ENCODE assay signal across 7 mouse cellular contexts in genomic region chr3:60409283-60409633, GRCm38 (mm10).
DNase-seq lines count a peak whose midpoint lies in the region; ATAC-seq and TF ChIP-seq lines count a peak whose summit lies in the region.

No protein-coding gene starts in this region.

- H3K4me3 ChIP-seq in limb, embryonic 12.5 days (replicated peaks): no peak overlapping the region
- H3K4me3 ChIP-seq in limb, embryonic 10.5 days: no peak overlapping the region
- no peak overlapping the region; the same call in 1 of the 2 replicates for H3K4me3 ChIP-seq in limb, embryonic 14.5 days (replicated peaks; ENCODE audit: low read length)
- H3K4me3 ChIP-seq in stomach, embryonic 16.5 days (replicated peaks; ENCODE audit: low read length): peak overlapping the region; percentile 43; the same call in 1 of the 2 replicates

- no peaks in the 10 kb centered on the region for H3K27me3 ChIP-seq in limb, embryonic 12.5 days
- H3K27me3 ChIP-seq in limb, embryonic 10.5 days (ENCODE audit: low read depth, poor library complexity, severe bottlenecking): no peaks in the 10 kb centered on the region
- H3K27me3 ChIP-seq in limb, embryonic 14.5 days (ENCODE audit: control insufficient read depth, insufficient read depth, low read length): no peaks in the 10 kb centered on the region
- no peaks in the 10 kb centered on the region for H3K27me3 ChIP-seq in stomach, embryonic 16.5 days (ENCODE audit: control insufficient read depth, insufficient read depth, low read length)

- 0 out of 2 replicates have a peak overlapping the region, but pooled peaks have one; percentile 53 for H3K27ac ChIP-seq in limb, embryonic 12.5 days
- H3K27ac ChIP-seq in limb, embryonic 10.5 days: no peak overlapping the region
- H3K27ac ChIP-seq in limb, embryonic 14.5 days (replicated peaks; ENCODE audit: low read depth, low read length): peak overlapping the region; percentile 79; the same call in 1 of the 2 replicates
- H3K27ac ChIP-seq in stomach, embryonic 16.5 days (ENCODE audit: low read length): peak overlapping the region; percentile 68

- no peak for DNase-seq in limb, embryonic 10.5 days (ENCODE audit: low spot score)
- DNase-seq in limb, embryonic 14.5 days (ENCODE audit: low spot score): peak; percentile 14
- DNase-seq in neural tube, embryonic 10.5 days (ENCODE audit: extremely low spot score, low spot score): no peak

- no peak for ATAC-seq in limb, embryonic 12.5 days (ENCODE audit: insufficient number of reproducible peaks, insufficient read depth, low FRiP score, low TSS enrichment, low read depth)
- peak; percentile 63 for ATAC-seq in erythroblast, adult 5-6 weeks (replicated peaks; ENCODE audit: low FRiP score, poor library complexity, severe bottlenecking)
- no peak for ATAC-seq in limb, embryonic 14.5 days (ENCODE audit: low FRiP score, low read depth)
- no peak for ATAC-seq in stomach, embryonic 16.5 days (ENCODE audit: insufficient read depth, low FRiP score)
- ATAC-seq in megakaryocyte progenitor cell, adult 5-6 weeks (replicated peaks; ENCODE audit: poor library complexity): no peak

- H3K4me1 ChIP-seq in limb, embryonic 12.5 days (replicated peaks): no peaks in the 10 kb centered on the region
- H3K4me1 ChIP-seq in limb, embryonic 10.5 days: no peaks in the 10 kb centered on the region
- peaks cover 10% of the 10 kb centered on the region; the same call in 1 of the 2 replicates for H3K4me1 ChIP-seq in limb, embryonic 14.5 days (ENCODE audit: control insufficient read depth, insufficient read depth, low read length)
- 0 out of 2 replicates have a peak, but pooled peaks cover 4% of the 10 kb centered on the region for H3K4me1 ChIP-seq in stomach, embryonic 16.5 days (ENCODE audit: control insufficient read depth, insufficient read depth, low read length)

- TF ChIP-seq POLR2A in limb, embryonic 14.5 days (IDR thresholded peaks at IDR 0.05; ENCODE audit: borderline replicate concordance, extremely low read depth, insufficient read depth, insufficient read length): no peak

- no peaks in the 10 kb centered on the region for H3K36me3 ChIP-seq in limb, embryonic 12.5 days
- no peaks in the 10 kb centered on the region for H3K36me3 ChIP-seq in limb, embryonic 10.5 days
- no peaks in the 10 kb centered on the region for H3K36me3 ChIP-seq in limb, embryonic 14.5 days (ENCODE audit: control insufficient read depth, insufficient read depth, low read length)
- no peaks in the 10 kb centered on the region for H3K36me3 ChIP-seq in stomach, embryonic 16.5 days (ENCODE audit: control insufficient read depth, insufficient read depth, low read length)

- H3K9ac ChIP-seq in limb, embryonic 12.5 days (replicated peaks): no peak overlapping the region
- H3K9ac ChIP-seq in limb, embryonic 14.5 days (ENCODE audit: low read depth, low read length, severe bottlenecking): 0 out of 2 replicates have a peak overlapping the region, but pooled peaks have one; percentile 31
- H3K9ac ChIP-seq in stomach, embryonic 16.5 days (ENCODE audit: low read length): no peak overlapping the region

- H3K9me3 ChIP-seq in limb, embryonic 12.5 days: no peaks in the 10 kb centered on the region
- no peaks in the 10 kb centered on the region for H3K9me3 ChIP-seq in limb, embryonic 10.5 days (replicated peaks)
- H3K9me3 ChIP-seq in limb, embryonic 14.5 days (ENCODE audit: control insufficient read depth, low read length): no peaks in the 10 kb centered on the region
- H3K9me3 ChIP-seq in stomach, embryonic 16.5 days (replicated peaks; ENCODE audit: control insufficient read depth, low read length): no peaks in the 10 kb centered on the region

- no peak overlapping the region for H3K4me2 ChIP-seq in limb, embryonic 12.5 days
- H3K4me2 ChIP-seq in limb, embryonic 14.5 days (replicated peaks; ENCODE audit: low read depth, low read length, severe bottlenecking): peak overlapping the region; percentile 36; the same call in 1 of the 2 replicates
- peak overlapping the region; percentile 55 for H3K4me2 ChIP-seq in stomach, embryonic 16.5 days (ENCODE audit: low read depth, low read length)
